11 mouse cellular contexts compared by ENCODE assay signal in the genomic region with DNA sequence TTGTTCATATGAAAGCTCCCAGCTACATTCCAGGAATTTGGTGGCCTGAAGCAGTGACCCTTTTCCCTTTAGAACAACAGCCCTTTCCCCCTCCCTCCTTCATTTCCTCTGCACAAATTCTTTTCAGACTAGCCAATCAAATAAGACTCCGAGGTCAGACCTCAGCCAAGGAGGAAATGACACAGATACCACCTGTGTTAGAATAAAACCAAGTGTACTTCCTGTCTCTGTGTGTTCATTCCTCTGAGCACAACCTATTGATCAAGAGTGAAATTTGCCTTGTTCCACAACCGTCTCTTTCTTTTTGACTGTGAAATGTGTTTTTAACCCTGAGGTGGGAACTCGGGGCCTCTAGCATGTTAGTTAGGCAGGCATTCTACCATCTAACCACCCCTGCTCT.
A peak's percentile ranks its signal among the peaks of the same experiment; 100 is the strongest.
DNase-seq lines count a peak whose midpoint lies in the region; ATAC-seq and TF ChIP-seq lines count a peak whose summit lies in the region.
"Had no signal": no experiment of that assay in that cellular context is flagged by ENCODE, and none has a peak within 500 bp of the region (broad histone marks: within the 10 kb centered on the region; RNA-seq: fewer than 3 reads in every experiment).

No protein-coding gene starts in this region.

- no peak for TF ChIP-seq CTCF in lung, postnatal 0 days (IDR thresholded peaks at IDR 0.05)

- H3K9ac ChIP-seq in lung, postnatal 0 days (replicated peaks; ENCODE audit: low read depth) = no peak overlapping the region
- H3K9ac ChIP-seq: embryonic facial prominence, embryonic 15.5 days had no signal

- DNase-seq in embryo, embryonic 10 days (ENCODE audit: low spot score) = peak; percentile 17
- no peak for DNase-seq in embryo, embryonic 9.5 days (ENCODE audit: extremely low spot score)
- DNase-seq in lung, postnatal 0 days (ENCODE audit: low spot score) = peak; percentile 16
- no peak for DNase-seq in lung, postnatal 14 days
- DNase-seq in mesoderm, embryonic 11.5 days (ENCODE audit: low read depth, low spot score) = peak; percentile 30
- no peak for DNase-seq in cerebellum, adult 9-11 months
- no peak for DNase-seq in ovary, postnatal 10 days (ENCODE audit: low spot score)

- H3K4me1 ChIP-seq in lung, postnatal 0 days (ENCODE audit: insufficient read depth, low read depth, low read length) = no peaks in the 10 kb centered on the region
- H3K4me1 ChIP-seq: embryonic facial prominence, embryonic 15.5 days; limb, embryonic 10.5 days had no signal

- H3K27me3 ChIP-seq in lung, postnatal 0 days (replicated peaks; ENCODE audit: insufficient read depth, low read length) = no peaks in the 10 kb centered on the region
- H3K27me3 ChIP-seq: embryonic facial prominence, embryonic 15.5 days had no signal

- no peak overlapping the region for H3K4me3 ChIP-seq in lung, postnatal 0 days (ENCODE audit: low read depth, low read length)
- H3K4me3 ChIP-seq: embryonic facial prominence, embryonic 15.5 days; limb, embryonic 10.5 days had no signal

- 49% methylated on average over 3 of the region's 3 CpGs for WGBS in lung, postnatal 0 days

- H3K4me2 ChIP-seq in lung, postnatal 0 days (replicated peaks; ENCODE audit: low read depth, low read length) = no peak overlapping the region
- H3K4me2 ChIP-seq: embryonic facial prominence, embryonic 15.5 days had no signal

- no peaks in the 10 kb centered on the region for H3K9me3 ChIP-seq in lung, postnatal 0 days (ENCODE audit: low read length)
- H3K9me3 ChIP-seq: embryonic facial prominence, embryonic 15.5 days; limb, embryonic 10.5 days had no signal

- ATAC-seq in lung, postnatal 0 days = no peak; the same call in 1 of the 2 replicates
- peak; percentile 87 for ATAC-seq in common myeloid progenitor, adult 5-6 weeks (replicated peaks; ENCODE audit: low read depth, poor library complexity, severe bottlenecking)
- ATAC-seq: intestine, embryonic 16.5 days had no signal

- no peak overlapping the region for H3K27ac ChIP-seq in lung, postnatal 0 days (ENCODE audit: low read length)
- H3K27ac ChIP-seq: embryonic facial prominence, embryonic 15.5 days; limb, embryonic 10.5 days had no signal

- no peaks in the 10 kb centered on the region for H3K36me3 ChIP-seq in lung, postnatal 0 days (ENCODE audit: insufficient read depth, low read length)
- H3K36me3 ChIP-seq: embryonic facial prominence, embryonic 15.5 days; limb, embryonic 10.5 days had no signal

- TF ChIP-seq EP300 in lung, postnatal 0 days (IDR thresholded peaks at IDR 0.05) = no peak

Comparison
In these comparisons a context has a peak if more than half of its experiments do, and no peak if none do; other contexts are left out.
1. DNase-seq: peak in embryo, embryonic 10 days (single experiment), lung, postnatal 0 days (single experiment) and mesoderm, embryonic 11.5 days (single experiment); none in embryo, embryonic 9.5 days (single experiment), lung, postnatal 14 days (single experiment), cerebellum, adult 9-11 months (single experiment) and ovary, postnatal 10 days (single experiment).